Mouse (Mus musculus): Measurements from ENCODE around the gene Cdkl4. TPM values are rescaled to one million over a fixed set of nuclear protein-coding genes. Genes with fewer than 3 reads are reported as not detected.

Cdkl4 gene
- polyA plus RNA-seq, 1 experiment from 2014 or later = 1.4 TPM

GRCm38 (mm10) chr17:80509494-80510458, 67.8 kb downstream of the Cdkl4 start:
- DNase-seq (ENCODE audit: low spot score) = no peak
- Histone ChIP-seq H3K9ac (replicated peaks; ENCODE audit: low read length) (no peak overlapping the region), H3K4me1 (ENCODE audit: control insufficient read depth, insufficient read depth, low read length) (no peaks in the 10 kb centered on the region), H3K4me2 (ENCODE audit: low read depth, low read length) (no peak overlapping the region), H3K36me3 (replicated peaks; ENCODE audit: control insufficient read depth, insufficient read depth, low read depth, low read length) (no peaks in the 10 kb centered on the region), H3K27ac (replicated peaks; ENCODE audit: low read depth, low read length) (no peak overlapping the region), H3K9me3 (replicated peaks; ENCODE audit: control insufficient read depth, low read length) (no peaks in the 10 kb centered on the region), H3K4me3 (ENCODE audit: low read depth, low read length) (no peak overlapping the region), H3K27me3 (ENCODE audit: control insufficient read depth, insufficient read depth, low read length) (no peaks in the 10 kb centered on the region)
- 46% methylated on average over 4 of the region's 4 CpGs for WGBS
- ATAC-seq (replicated peaks; ENCODE audit: insufficient number of reproducible peaks, low FRiP score, low TSS enrichment, low read depth) = no peak

DNA sequence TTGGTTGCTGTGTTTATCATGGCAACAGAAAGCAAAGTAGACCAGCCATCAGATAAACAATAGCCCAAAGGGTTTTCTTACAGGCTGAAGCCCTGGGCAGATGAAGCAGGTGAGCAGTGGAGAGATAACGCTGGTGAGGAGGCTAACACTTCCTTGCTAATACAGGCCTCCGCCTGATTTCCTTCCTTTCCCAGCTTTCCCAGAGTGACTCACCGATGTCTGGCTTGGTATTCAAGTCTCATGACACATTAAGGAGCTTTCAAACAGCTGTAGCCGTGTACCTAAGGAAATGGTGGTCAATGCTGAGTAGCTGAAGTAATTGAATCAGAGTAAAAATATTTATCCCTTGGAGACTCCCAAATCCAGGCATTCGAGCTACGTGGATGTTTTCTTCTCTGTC, 71.8 kb downstream of the Cdkl4 start:
- 83% methylated on average over 6 of the region's 6 CpGs for WGBS
- Histone ChIP-seq H3K4me2 (ENCODE audit: low read depth, low read length) (no peak overlapping the region), H3K27ac (replicated peaks; ENCODE audit: low read depth, low read length) (no peak overlapping the region)

DNA sequence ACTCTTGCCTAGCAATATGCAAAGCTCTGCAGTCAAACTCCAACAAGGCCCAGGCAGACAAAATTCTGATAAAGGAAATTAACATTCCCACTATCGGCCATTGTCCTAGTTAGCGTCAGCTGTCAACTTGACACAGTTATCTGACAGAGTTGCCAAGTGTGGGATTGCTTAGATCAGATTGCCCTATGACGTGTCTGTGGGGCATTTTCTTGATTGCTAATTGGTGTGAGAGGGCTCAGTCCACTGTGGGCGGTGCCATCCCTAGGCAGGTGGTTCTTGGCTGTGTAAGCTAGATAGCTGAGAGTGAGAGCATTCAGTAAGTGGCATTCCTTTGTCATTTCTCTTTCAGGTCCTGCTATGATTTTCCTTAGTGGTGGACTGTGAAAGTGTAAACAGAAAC, 72.3 kb downstream of the Cdkl4 start:
- DNase-seq (ENCODE audit: low spot score) (no peak), ATAC-seq (replicated peaks; ENCODE audit: insufficient number of reproducible peaks, low FRiP score, low TSS enrichment, low read depth) (no peak)
- H3K4me3 ChIP-seq (ENCODE audit: low read depth, low read length) = no peak overlapping the region
- H3K36me3 ChIP-seq (replicated peaks; ENCODE audit: control insufficient read depth, insufficient read depth, low read depth, low read length) = no peaks in the 10 kb centered on the region
- no peaks in the 10 kb centered on the region for H3K9me3 ChIP-seq (replicated peaks; ENCODE audit: control insufficient read depth, low read length)
- H3K4me2 ChIP-seq (ENCODE audit: low read depth, low read length) = no peak overlapping the region
- WGBS = 83% methylated on average over 4 of the region's 4 CpGs
- H3K27ac ChIP-seq (replicated peaks; ENCODE audit: low read depth, low read length) = no peak overlapping the region
- no peaks in the 10 kb centered on the region for H3K4me1 ChIP-seq (ENCODE audit: control insufficient read depth, insufficient read depth, low read length)
- H3K9ac ChIP-seq (replicated peaks; ENCODE audit: low read length) = no peak overlapping the region
- no peaks in the 10 kb centered on the region for H3K27me3 ChIP-seq (ENCODE audit: control insufficient read depth, insufficient read depth, low read length)

More for the DNA sequence above, 71.8 kb downstream of the Cdkl4 start:
- Histone ChIP-seq H3K36me3 (replicated peaks; ENCODE audit: control insufficient read depth, insufficient read depth, low read depth, low read length) (no peaks in the 10 kb centered on the region), H3K4me1 (ENCODE audit: control insufficient read depth, insufficient read depth, low read length) (no peaks in the 10 kb centered on the region), H3K27me3 (ENCODE audit: control insufficient read depth, insufficient read depth, low read length) (no peaks in the 10 kb centered on the region), H3K4me3 (ENCODE audit: low read depth, low read length) (no peak overlapping the region), H3K9ac (replicated peaks; ENCODE audit: low read length) (no peak overlapping the region), H3K9me3 (replicated peaks; ENCODE audit: control insufficient read depth, low read length) (no peaks in the 10 kb centered on the region)
- no peak for DNase-seq (ENCODE audit: low spot score)
- ATAC-seq (replicated peaks; ENCODE audit: insufficient number of reproducible peaks, low FRiP score, low TSS enrichment, low read depth) = no peak

GRCm38 (mm10) chr17:80501805-80502172, 75.8 kb downstream of the Cdkl4 start:
- no peaks in the 10 kb centered on the region for H3K36me3 ChIP-seq (replicated peaks; ENCODE audit: control insufficient read depth, insufficient read depth, low read depth, low read length)
- DNase-seq (ENCODE audit: low spot score) = no peak
- WGBS = 66% methylated on average over 2 of the region's 2 CpGs

DNA sequence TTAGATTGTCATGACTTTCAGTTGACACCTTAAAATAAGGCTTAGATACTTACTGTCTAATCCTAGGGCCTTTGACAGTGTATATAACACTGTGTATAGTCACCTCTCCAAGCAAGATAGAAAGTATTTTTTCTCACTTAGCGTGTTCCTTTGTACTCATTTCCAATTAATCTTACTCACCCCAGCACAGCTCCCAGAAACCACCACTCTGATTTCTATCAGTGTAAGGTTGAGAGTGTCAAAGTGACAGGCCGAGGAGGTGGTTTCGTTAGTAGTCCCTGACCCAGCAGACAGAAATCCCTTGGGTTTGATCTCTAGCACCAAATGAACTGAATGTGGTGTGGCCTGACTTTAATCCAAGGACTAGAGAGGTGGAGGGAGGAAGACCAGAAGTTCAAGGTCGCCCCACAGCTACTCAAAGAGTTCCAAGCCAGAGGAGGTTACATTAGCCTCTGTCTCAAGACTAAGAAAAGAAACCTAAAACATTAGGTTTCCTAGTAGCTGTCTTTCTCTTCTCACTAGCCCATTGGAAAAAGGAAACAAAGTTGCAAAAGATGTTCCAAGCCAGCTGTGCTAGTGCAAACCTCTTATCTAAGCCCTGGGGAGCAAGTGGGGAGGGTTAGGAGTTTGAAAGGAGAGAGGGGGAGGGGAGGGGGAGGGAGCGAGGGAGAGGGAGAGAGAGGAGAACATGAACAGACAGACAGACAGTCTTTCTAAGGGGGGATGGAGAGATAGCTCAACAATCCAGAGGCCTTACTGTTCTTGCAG, 76.4 kb downstream of the Cdkl4 start:
- DNase-seq (ENCODE audit: low spot score) (no peak), ATAC-seq (replicated peaks; ENCODE audit: insufficient number of reproducible peaks, low FRiP score, low TSS enrichment, low read depth) (no peak)
- H3K9me3 ChIP-seq (replicated peaks; ENCODE audit: control insufficient read depth, low read length) = no peaks in the 10 kb centered on the region
- no peak overlapping the region for H3K27ac ChIP-seq (replicated peaks; ENCODE audit: low read depth, low read length)
- H3K9ac ChIP-seq (replicated peaks; ENCODE audit: low read length) = no peak overlapping the region
- H3K36me3 ChIP-seq (replicated peaks; ENCODE audit: control insufficient read depth, insufficient read depth, low read depth, low read length) = no peaks in the 10 kb centered on the region
- H3K27me3 ChIP-seq (ENCODE audit: control insufficient read depth, insufficient read depth, low read length) = no peaks in the 10 kb centered on the region
- WGBS = 69% methylated on average over 5 of the region's 5 CpGs
- no peaks in the 10 kb centered on the region for H3K4me1 ChIP-seq (ENCODE audit: control insufficient read depth, insufficient read depth, low read length)
- no peak overlapping the region for H3K4me3 ChIP-seq (ENCODE audit: low read depth, low read length)
- no peak overlapping the region for H3K4me2 ChIP-seq (ENCODE audit: low read depth, low read length)

More at GRCm38 (mm10) chr17:80501805-80502172, 75.8 kb downstream of the Cdkl4 start:
- Histone ChIP-seq H3K9ac (replicated peaks; ENCODE audit: low read length) (no peak overlapping the region), H3K4me1 (ENCODE audit: control insufficient read depth, insufficient read depth, low read length) (no peaks in the 10 kb centered on the region), H3K27me3 (ENCODE audit: control insufficient read depth, insufficient read depth, low read length) (no peaks in the 10 kb centered on the region), H3K9me3 (replicated peaks; ENCODE audit: control insufficient read depth, low read length) (no peaks in the 10 kb centered on the region), H3K4me3 (ENCODE audit: low read depth, low read length) (no peak overlapping the region), H3K27ac (replicated peaks; ENCODE audit: low read depth, low read length) (no peak overlapping the region), H3K4me2 (ENCODE audit: low read depth, low read length) (no peak overlapping the region)
- ATAC-seq (replicated peaks; ENCODE audit: insufficient number of reproducible peaks, low FRiP score, low TSS enrichment, low read depth) = no peak

DNA sequence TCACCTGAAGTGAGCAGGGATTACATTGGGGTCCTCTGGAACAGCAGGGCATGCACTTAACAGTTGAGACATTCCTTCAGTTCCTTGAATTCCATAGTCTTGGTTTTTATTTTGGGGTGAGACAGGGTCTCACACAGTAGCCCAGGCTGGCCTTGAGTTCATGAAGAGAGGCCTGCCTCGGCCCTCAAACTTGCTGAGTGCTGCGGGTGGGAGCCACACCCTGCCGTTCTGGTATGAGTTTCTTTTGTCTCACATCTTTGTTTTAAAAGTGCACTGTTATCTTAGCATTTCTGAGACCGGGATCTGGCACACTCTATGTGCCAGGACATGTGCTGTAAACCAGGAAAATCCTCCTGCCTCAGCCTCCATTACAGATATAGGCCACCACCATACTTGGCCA, 77.6 kb downstream of the Cdkl4 start:
- Histone ChIP-seq H3K36me3 (replicated peaks; ENCODE audit: control insufficient read depth, insufficient read depth, low read depth, low read length) (no peaks in the 10 kb centered on the region), H3K4me3 (ENCODE audit: low read depth, low read length) (no peak overlapping the region), H3K4me2 (ENCODE audit: low read depth, low read length) (no peak overlapping the region), H3K27me3 (ENCODE audit: control insufficient read depth, insufficient read depth, low read length) (no peaks in the 10 kb centered on the region), H3K27ac (replicated peaks; ENCODE audit: low read depth, low read length) (no peak overlapping the region), H3K4me1 (ENCODE audit: control insufficient read depth, insufficient read depth, low read length) (no peaks in the 10 kb centered on the region), H3K9ac (replicated peaks; ENCODE audit: low read length) (no peak overlapping the region), H3K9me3 (replicated peaks; ENCODE audit: control insufficient read depth, low read length) (no peaks in the 10 kb centered on the region)
- WGBS = 86% methylated on average over 4 of the region's 4 CpGs
- DNase-seq (ENCODE audit: low spot score) (no peak), ATAC-seq (replicated peaks; ENCODE audit: insufficient number of reproducible peaks, low FRiP score, low TSS enrichment, low read depth) (no peak)

DNA sequence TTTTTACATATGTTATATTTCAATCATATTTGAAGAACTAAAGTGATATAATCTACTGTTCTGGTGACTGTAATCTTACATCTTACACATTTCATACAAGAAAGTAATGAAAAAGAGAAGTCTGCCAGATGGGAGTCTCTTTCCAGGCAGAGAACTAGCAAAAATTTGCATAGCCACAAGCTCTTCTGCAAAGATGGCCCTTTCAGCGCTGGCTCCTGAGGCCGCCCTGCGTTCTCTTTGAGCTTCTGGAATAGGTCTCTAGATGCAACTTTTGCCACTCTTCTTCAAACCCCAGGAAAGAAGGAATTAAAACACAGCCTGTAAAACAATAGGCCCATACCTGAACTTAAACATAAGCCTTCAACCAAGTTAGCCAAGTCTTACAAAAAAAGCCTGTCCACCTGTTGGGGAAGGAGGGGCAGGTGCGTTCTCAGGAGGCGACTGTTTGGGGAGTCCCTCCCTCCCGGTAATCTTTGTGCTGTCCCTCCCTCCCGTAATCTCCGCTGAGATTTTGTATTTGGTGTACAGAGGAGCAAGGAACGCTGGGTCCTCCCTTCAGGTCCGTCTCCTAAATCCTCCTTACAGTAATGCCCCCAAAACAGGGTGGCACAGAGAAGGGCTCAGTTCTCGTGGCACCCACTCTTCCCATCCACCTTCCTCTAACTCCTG, 78.9 kb downstream of the Cdkl4 start:
- Histone ChIP-seq H3K27ac (replicated peaks; ENCODE audit: low read depth, low read length) (no peak overlapping the region), H3K4me3 (ENCODE audit: low read depth, low read length) (no peak overlapping the region), H3K36me3 (replicated peaks; ENCODE audit: control insufficient read depth, insufficient read depth, low read depth, low read length) (no peaks in the 10 kb centered on the region), H3K4me2 (ENCODE audit: low read depth, low read length) (no peak overlapping the region), H3K4me1 (ENCODE audit: control insufficient read depth, insufficient read depth, low read length) (no peaks in the 10 kb centered on the region), H3K9ac (replicated peaks; ENCODE audit: low read length) (no peak overlapping the region), H3K27me3 (ENCODE audit: control insufficient read depth, insufficient read depth, low read length) (no peaks in the 10 kb centered on the region), H3K9me3 (replicated peaks; ENCODE audit: control insufficient read depth, low read length) (no peaks in the 10 kb centered on the region)
- WGBS = 59% methylated on average over 11 of the region's 11 CpGs
- no peak for DNase-seq (ENCODE audit: low spot score)
- ATAC-seq (replicated peaks; ENCODE audit: insufficient number of reproducible peaks, low FRiP score, low TSS enrichment, low read depth) = no peak
